ENCODE assay signal across 8 mouse cellular contexts in the genomic region with DNA sequence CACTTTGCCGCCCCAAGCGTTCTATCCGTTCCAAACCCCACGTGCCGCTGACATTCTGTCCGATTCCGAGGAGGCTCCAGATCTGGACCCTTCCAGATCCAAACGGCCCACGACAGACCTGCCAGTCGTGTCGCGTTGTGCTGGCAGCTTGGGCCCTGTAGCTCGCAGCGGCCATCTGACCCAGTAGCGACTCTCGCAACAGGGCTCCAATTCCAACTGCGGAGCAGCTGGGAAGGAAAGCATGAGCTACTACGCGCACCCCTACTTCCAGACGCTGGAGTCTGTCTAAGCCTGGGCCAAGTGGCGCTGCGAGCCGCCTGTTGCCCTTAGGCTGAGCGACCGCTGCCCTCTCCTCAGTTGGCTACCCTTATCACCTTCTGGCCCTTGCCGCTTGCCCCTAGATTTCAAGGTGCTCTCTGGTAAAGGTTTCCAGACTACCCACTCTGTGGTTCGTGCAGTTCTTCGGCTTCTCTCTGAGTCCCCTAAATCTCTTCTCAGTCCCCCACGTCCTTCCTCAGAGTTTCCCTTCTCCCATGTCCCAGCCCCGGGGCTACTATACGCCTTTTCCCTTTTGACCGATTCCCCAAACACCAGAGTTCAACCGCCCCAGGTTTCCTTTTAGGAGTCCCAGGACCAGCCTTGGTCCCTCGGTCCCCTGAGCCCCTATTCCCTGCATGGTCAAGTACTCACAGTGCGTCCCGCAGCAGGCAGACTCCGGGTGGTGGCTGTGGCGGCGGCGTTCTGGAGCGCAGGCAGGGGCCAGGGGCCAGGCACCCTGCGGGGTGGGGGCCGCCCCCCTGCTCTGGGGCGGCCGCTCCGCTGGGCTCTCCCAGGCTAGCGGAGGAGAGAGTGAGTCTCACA. TPM values are rescaled to one million over a fixed set of nuclear protein-coding genes. Genes with fewer than 3 reads are reported as not detected.
DNase-seq lines count a peak whose midpoint lies in the region; TF ChIP-seq lines count a peak whose summit lies in the region.

A gene (minus strand): TSS at position 816 of the 861 bp plus-strand sequence.

- peak within 1 kb of the TSS; percentile 51 for H3K4me3 ChIP-seq in brown adipose tissue, adult 24 weeks (ENCODE audit: insufficient read depth, low read depth, low read length)
- H3K4me3 ChIP-seq in kidney, adult 2 months (ENCODE audit: insufficient read depth, low read depth, low read length): peak within 1 kb of the TSS; percentile 54

- no peaks in the 10 kb centered on the region for H3K27me3 ChIP-seq in kidney, adult 2 months (replicated peaks; ENCODE audit: control insufficient read depth, insufficient read depth, low read length)

- peak; percentile 31 to 35 for DNase-seq in cerebellum, postnatal 25 days
- DNase-seq in cerebellum, adult 11 months: no peak
- DNase-seq in heart, adult 18-20 months: peak; percentile 20 to 53
- peak; percentile 8 for DNase-seq in kidney, adult 2 months
- DNase-seq in lung, postnatal 4 days: peak; percentile 17 to 47
- no peak for DNase-seq in left cerebral cortex, postnatal 25 days (ENCODE audit: low spot score in 2 of 2)
- no peak for DNase-seq in left cerebral cortex, postnatal 36 days (ENCODE audit: low spot score in 2 of 2)

- TF ChIP-seq CTCF in kidney, adult 2 months (conservative IDR thresholded peaks at IDR 0.05; ENCODE audit: insufficient read depth, insufficient read length, low read depth, low read length): no peak

- H3K36me3 ChIP-seq in kidney, adult 2 months (ENCODE audit: control insufficient read depth, insufficient read depth, low read length): no peaks in the 10 kb centered on the region

- 5% methylated on average over 47 of the region's 47 CpGs for WGBS in kidney, adult 2 months

- no peak for TF ChIP-seq POLR2A in kidney, adult 2 months (IDR thresholded peaks at IDR 0.05; ENCODE audit: low read depth, low read length)

- intact Hi-C loops in left cerebral cortex, postnatal 25 days (cut with DNase I): no loop called here
- intact Hi-C loops in left cerebral cortex, postnatal 36 days (cut with DNase I): no loop called here

- no peaks in the 10 kb centered on the region for H3K4me1 ChIP-seq in brown adipose tissue, adult 24 weeks (ENCODE audit: control insufficient read depth, insufficient read depth, insufficient read length, low read length)
- 0 out of 2 replicates have a peak, but pooled peaks cover 8% of the 10 kb centered on the region for H3K4me1 ChIP-seq in kidney, adult 2 months (ENCODE audit: control insufficient read depth, insufficient read depth, low read length)

- no peak within 1 kb of the TSS for H3K27ac ChIP-seq in brown adipose tissue, adult 24 weeks (replicated peaks; ENCODE audit: low read depth, low read length)
- no peak within 1 kb of the TSS for H3K27ac ChIP-seq in kidney, adult 2 months (ENCODE audit: insufficient read depth, low read depth, low read length)

RNA-seq across cellular contexts. Expression of the gene that starts here (rescaled TPM):
- not detected in 2 replicates for polyA plus RNA-seq in brown adipose tissue, adult 24 weeks (2012; ENCODE audit: insufficient read depth, insufficient read length, missing spikeins)
- 1 to 10 TPM; 1.1 to 1.3 TPM for total RNA-seq in heart, adult 18-20 months (2021)
- polyA plus RNA-seq in kidney, adult 2 months (2012; rRNA removed): 0.05 TPM in 1 of 2 replicates, not detected in the other
- not detected for total RNA-seq in left cerebral cortex, postnatal 25 days (2021)
- total RNA-seq in left cerebral cortex, postnatal 36 days (2021): not detected

Comparison
In these comparisons a context has a peak if more than half of its experiments do, and no peak if none do; other contexts are left out.
1. DNase-seq: peak in cerebellum, postnatal 25 days (2 of 2), heart, adult 18-20 months (2 of 2) and lung, postnatal 4 days (2 of 2); none in cerebellum, adult 11 months (single experiment), left cerebral cortex, postnatal 25 days (0 of 2) and left cerebral cortex, postnatal 36 days (0 of 2).
2. Peak in DNase-seq and H3K4me3 ChIP-seq in kidney, adult 2 months; RNA of the gene not detected or under 1 TPM.